Mouse (Mus musculus) myocyte (in vitro differentiated cells): ENCODE measurements around the gene Mia2. TPM values are rescaled to one million over a fixed set of nuclear protein-coding genes. Genes with fewer than 3 reads are reported as not detected.
"Not testable (repeated sequence)": the region's sequence is repeated elsewhere in the genome, so short reads cannot be mapped to it uniquely, and the experiment has no call there.

Experiments used
- H3K27me3 ChIP-seq: one replicate; pipeline ENCODE4 v1.6.1; 2011; ENCODE audit not compliant: control insufficient read depth, insufficient read depth, insufficient read length
- H3K36me3 ChIP-seq: one replicate; pipeline ENCODE4 v1.6.1; 2011; ENCODE audit not compliant: control insufficient read depth, insufficient read depth
- H3K4me2 ChIP-seq: one replicate; pipeline ENCODE4 v1.6.1; 2011; ENCODE audit warnings: low read depth, control low read depth
- H3K4me3 ChIP-seq: one replicate; pipeline ENCODE4 v1.5.1; 2011; ENCODE audit warnings: mild to moderate bottlenecking, control low read depth, moderate library complexity
- H3K79me2 ChIP-seq: one replicate; pipeline ENCODE4 v1.6.1; 2011; ENCODE audit not compliant: control insufficient read depth, insufficient read depth
- H3ac ChIP-seq: one replicate; pipeline ENCODE4 v1.6.1; 2011; ENCODE audit not compliant: control insufficient read depth, insufficient read length
- CEBPB ChIP-seq: IDR thresholded peaks from 2 replicates; pipeline ENCODE4 v1.6.1; 2011; ENCODE audit warnings: mild to moderate bottlenecking, moderate library complexity; ENCODE audit not compliant: poor library complexity, insufficient read depth, severe bottlenecking
- E2F4 ChIP-seq: IDR thresholded peaks from one replicate; pipeline ENCODE4 v1.6.1; 2011; ENCODE audit warnings: mild to moderate bottlenecking, control low read depth, moderate library complexity; ENCODE audit not compliant: insufficient read depth
- MAX ChIP-seq: IDR thresholded peaks from one replicate; pipeline ENCODE4 v1.6.1; 2011; ENCODE audit warnings: low read depth, mild to moderate bottlenecking, control low read depth
- MYOD1 ChIP-seq, 3 experiments: IDR thresholded peaks; one replicate each; pipeline ENCODE4 v1.6.1; 2011; ENCODE audit warnings: control low read depth in 2 of 3, low read depth in 2 of 3, mild to moderate bottlenecking in 2 of 3, moderate library complexity in 1 of 3; ENCODE audit not compliant: insufficient read length in 2 of 3, control insufficient read depth in 1 of 3
- MYOG ChIP-seq, 3 experiments: IDR thresholded peaks; one replicate each; pipeline ENCODE4 v1.6.1; 2011; ENCODE audit warnings: control low read depth in 2 of 3, low read depth in 2 of 3, mild to moderate bottlenecking in 2 of 3; ENCODE audit not compliant: insufficient read length in 2 of 3, control insufficient read depth in 1 of 3, insufficient read depth in 1 of 3
- POLR2A ChIP-seq: IDR thresholded peaks from one replicate; pipeline ENCODE4 v1.6.1; 2011; ENCODE audit warnings: low read depth, mild to moderate bottlenecking, control low read depth, moderate library complexity; ENCODE audit not compliant: insufficient read length
- POLR2AphosphoS2 ChIP-seq: IDR thresholded peaks from one replicate; pipeline ENCODE4 v1.6.1; 2011; ENCODE audit warnings: low read depth, control low read depth; ENCODE audit not compliant: insufficient read length
- REST ChIP-seq: IDR thresholded peaks from one replicate; pipeline ENCODE4 v1.6.1; 2011; ENCODE audit warnings: mild to moderate bottlenecking, control low read depth, moderate library complexity; ENCODE audit not compliant: insufficient read depth, insufficient read length
- SRF ChIP-seq: IDR thresholded peaks from one replicate; pipeline ENCODE4 v1.6.1; 2011; ENCODE audit warnings: low read depth; ENCODE audit not compliant: control insufficient read depth, insufficient read length
- TCF12 ChIP-seq: IDR thresholded peaks from one replicate; pipeline ENCODE4 v1.6.1; 2011; ENCODE audit warnings: mild to moderate bottlenecking, control low read depth; ENCODE audit not compliant: poor library complexity, insufficient read depth, severe bottlenecking
- TCF3 ChIP-seq: IDR thresholded peaks from one replicate; pipeline ENCODE4 v1.6.1; 2011; ENCODE audit warnings: low read depth, control low read depth; ENCODE audit not compliant: insufficient read length
- USF1 ChIP-seq: IDR thresholded peaks from one replicate; pipeline ENCODE4 v1.6.1; 2011; ENCODE audit warnings: low read depth, mild to moderate bottlenecking, control low read depth, moderate library complexity
- polyA plus RNA-seq: library from polyadenylated mRNA; unstranded; fragments of >200 nt; fragmentation: generic; extraction: Trizol; gene quantifications from one replicate; pipeline ENCODE4 v1.2.1, GENCODE M21; 2012; ENCODE audit warnings: missing spikeins

The Mia2 gene
- polyA plus RNA-seq, 1 experiment, result 22.6 TPM

- Histone ChIP-seq H3K36me3 (peaks cover 5% of the 10 kb centered on the region), H3K79me2 (peaks cover 82% of the 10 kb centered on the region), H3ac (no peak overlapping the region), H3K4me3 (no peak overlapping the region), H3K27me3 (no peaks in the 10 kb centered on the region), H3K4me2 (no peak overlapping the region)
- TF ChIP-seq TCF3 (no peak), POLR2AphosphoS2 (no peak), MYOD1 (IDR thresholded peaks at IDR 0.05; ENCODE audit: control insufficient read depth in 1 of 3, insufficient read length in 2 of 3, low read depth in 2 of 3) (no peak), E2F4 (no peak), MAX (no peak), CEBPB (no peak), SRF (no peak), TCF12 (no peak), POLR2A (no peak), REST (no peak), USF1 (no peak), MYOG (IDR thresholded peaks at IDR 0.05; ENCODE audit: control insufficient read depth in 1 of 3, insufficient read depth in 1 of 3, insufficient read length in 2 of 3, low read depth in 2 of 3) (no peak)
Observed at GRCm38 (mm10) chr12:59055196-59055850, 40.3 kb upstream of the Mia2 start.

GRCm38 (mm10) chr12:59056222-59056621 is 39.4 kb upstream of the Mia2 start:
- TF ChIP-seq TCF12, result no peak
- no peak for TF ChIP-seq USF1
- no peak for TF ChIP-seq CEBPB
- no peak for TF ChIP-seq POLR2AphosphoS2
- TF ChIP-seq SRF, result no peak
- TF ChIP-seq TCF3, result no peak
- TF ChIP-seq E2F4, result no peak
- H3K36me3 ChIP-seq, result peaks cover 5% of the 10 kb centered on the region

GRCm38 (mm10) chr12:59058242-59058641 is 37.4 kb upstream of the Mia2 start:
- H3K36me3 ChIP-seq, H3K27me3 ChIP-seq, H3ac ChIP-seq, H3K4me2 ChIP-seq, H3K4me3 ChIP-seq: not testable (repeated sequence)
- peaks cover 78% of the 10 kb centered on the region for H3K79me2 ChIP-seq

More at GRCm38 (mm10) chr12:59056222-59056621, 39.4 kb upstream of the Mia2 start:
- H3K4me3 ChIP-seq, result no peak overlapping the region
- no peak overlapping the region for H3K4me2 ChIP-seq
- no peaks in the 10 kb centered on the region for H3K27me3 ChIP-seq
- H3K79me2 ChIP-seq, result peaks cover 90% of the 10 kb centered on the region
- no peak overlapping the region for H3ac ChIP-seq

GRCm38 (mm10) chr12:59060322-59060721 is 35.3 kb upstream of the Mia2 start:
- no peak for TF ChIP-seq E2F4
- no peak for TF ChIP-seq MYOG (IDR thresholded peaks at IDR 0.05; ENCODE audit: control insufficient read depth in 1 of 3, insufficient read depth in 1 of 3, insufficient read length in 2 of 3, low read depth in 2 of 3)
- no peak for TF ChIP-seq TCF3
- TF ChIP-seq MYOD1 (IDR thresholded peaks at IDR 0.05; ENCODE audit: control insufficient read depth in 1 of 3, insufficient read length in 2 of 3, low read depth in 2 of 3), result no peak
- TF ChIP-seq USF1, result no peak
- TF ChIP-seq POLR2A, result no peak
- TF ChIP-seq TCF12, result no peak
- no peak for TF ChIP-seq MAX
- TF ChIP-seq REST, result no peak
- TF ChIP-seq POLR2AphosphoS2, result no peak
- no peak for TF ChIP-seq CEBPB
- no peak for TF ChIP-seq SRF

GRCm38 (mm10) chr12:59060993-59061595 is 34.5 kb upstream of the Mia2 start, which contains the start of gene Trappc6b:
Gene Trappc6b (minus strand): TSS chr12:59061472.
- peak within 1 kb of the TSS; percentile 80 for H3K4me2 ChIP-seq
- H3K4me3 ChIP-seq, result peak within 1 kb of the TSS; percentile 85
- peak within 1 kb of the TSS; percentile 80 for H3ac ChIP-seq
- no peaks in the 10 kb centered on the region for H3K27me3 ChIP-seq
- TF ChIP-seq USF1, result no peak
- peak; percentile 79 for TF ChIP-seq POLR2A
- TF ChIP-seq POLR2AphosphoS2, result peak; percentile 88
- H3K79me2 ChIP-seq, result peaks cover 50% of the 10 kb centered on the region
- H3K36me3 ChIP-seq, result peaks cover 4% of the 10 kb centered on the region

More at GRCm38 (mm10) chr12:59060322-59060721, 35.3 kb upstream of the Mia2 start:
- H3K36me3 ChIP-seq, result peaks cover 5% of the 10 kb centered on the region
- H3K79me2 ChIP-seq, result peaks cover 58% of the 10 kb centered on the region
- H3K27me3 ChIP-seq, result no peaks in the 10 kb centered on the region
- H3K4me3 ChIP-seq, result peak overlapping the region; percentile 85
- peak overlapping the region; percentile 80 for H3ac ChIP-seq
- H3K4me2 ChIP-seq, result peak overlapping the region; percentile 80
